Mouse (Mus musculus): Measurements from ENCODE around the gene Gm8082. TPM values are rescaled to one million over a fixed set of nuclear protein-coding genes. Genes with fewer than 3 reads are reported as not detected.
"Not testable (repeated sequence)": the region's sequence is repeated elsewhere in the genome, so short reads cannot be mapped to it uniquely, and the experiment has no call there.

Gm8082 gene
- polyA plus RNA-seq (2014; fragmentation: Nextera tagmentation; extraction: Ambion mirVana) = not detected in 2 replicates

- no CpG with 5 or more reads among the region's 1 CpGs for WGBS
- not testable (repeated sequence) for ATAC-seq (ENCODE audit: insufficient number of reproducible peaks, insufficient read depth, low FRiP score, low read depth); H3K9ac ChIP-seq (ENCODE audit: low read length)
Observed at GRCm38 (mm10) chr14:42993524-42993923, at the start of gene Gm8082. TSS of gene Gm8082 (minus strand) at chr14:42993624.

DNA sequence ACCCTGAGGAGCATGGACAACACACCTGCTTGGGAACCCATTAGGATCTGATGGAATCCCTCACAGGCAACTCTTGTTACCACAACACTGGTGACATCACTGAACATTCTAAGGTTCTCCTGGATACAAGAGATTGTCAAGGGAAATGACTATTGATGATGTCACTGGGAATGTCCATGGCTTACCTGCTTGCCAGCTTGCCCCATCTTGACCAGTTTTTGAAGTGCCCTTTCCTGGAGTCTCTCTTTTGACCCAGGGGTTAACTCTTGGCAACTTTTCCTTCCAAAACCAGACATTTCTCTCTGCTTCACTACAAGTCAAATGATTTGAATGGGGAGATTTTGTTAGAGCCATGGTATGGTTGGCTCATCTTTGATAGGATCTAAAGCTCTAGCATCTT is 22.1 kb upstream of the Gm8082 start, which contains the start of gene Gm10376:
Gene Gm10376, minus strand, starts transcription at position 101 of the 400 bp plus-strand sequence.
- not testable (repeated sequence) for H3K27ac ChIP-seq (replicated peaks in 1 of 2; ENCODE audit: control insufficient read depth in 1 of 2, insufficient read depth in 1 of 2, low read depth in 2 of 2, low read length in 2 of 2); H3K36me3 ChIP-seq (ENCODE audit: control insufficient read depth, insufficient read depth, low read length); H3K4me2 ChIP-seq (ENCODE audit: low read length); H3K4me1 ChIP-seq (ENCODE audit: control insufficient read depth in 2 of 2, insufficient read depth in 2 of 2, low read length in 2 of 2); H3K9ac ChIP-seq (ENCODE audit: low read length); H3K27me3 ChIP-seq (ENCODE audit: control insufficient read depth, insufficient read depth, low read length); H3K4me3 ChIP-seq (ENCODE audit: control insufficient read depth in 1 of 2, insufficient read depth in 1 of 2, low read depth in 1 of 2, low read length in 2 of 2); ATAC-seq (ENCODE audit: insufficient number of reproducible peaks, insufficient read depth, low FRiP score, low read depth); H3K9me3 ChIP-seq (ENCODE audit: control insufficient read depth, low read length)

More at GRCm38 (mm10) chr14:42993524-42993923, at the start of gene Gm8082:
- not testable (repeated sequence) for H3K36me3 ChIP-seq (ENCODE audit: control insufficient read depth, insufficient read depth, low read length); H3K4me3 ChIP-seq (ENCODE audit: control insufficient read depth in 1 of 2, insufficient read depth in 1 of 2, low read depth in 1 of 2, low read length in 2 of 2); H3K4me1 ChIP-seq (ENCODE audit: control insufficient read depth in 2 of 2, insufficient read depth in 2 of 2, low read length in 2 of 2); H3K27me3 ChIP-seq (ENCODE audit: control insufficient read depth, insufficient read depth, low read length); H3K4me2 ChIP-seq (ENCODE audit: low read length); H3K27ac ChIP-seq (replicated peaks in 1 of 2; ENCODE audit: control insufficient read depth in 1 of 2, insufficient read depth in 1 of 2, low read depth in 2 of 2, low read length in 2 of 2); H3K9me3 ChIP-seq (ENCODE audit: control insufficient read depth, low read length)

Other genes starting within 250 kb of the Gm8082 start
- not detected in 2 replicates for gene Gm3015, start 224.8 kb downstream of the Gm8082 start, polyA plus RNA-seq (2014; fragmentation: Nextera tagmentation; extraction: Ambion mirVana)
- gene Gm10377, start 195.6 kb downstream of the Gm8082 start, polyA plus RNA-seq (2014; fragmentation: Nextera tagmentation; extraction: Ambion mirVana) = not detected in 2 replicates
- not detected in 2 replicates for gene Gm21977, start 140.1 kb downstream of the Gm8082 start, polyA plus RNA-seq (2014; fragmentation: Nextera tagmentation; extraction: Ambion mirVana)
- gene Gm10376, start 22.0 kb upstream of the Gm8082 start, polyA plus RNA-seq (2014; fragmentation: Nextera tagmentation; extraction: Ambion mirVana) = not detected in 2 replicates
- gene Gm8094, start 83.0 kb upstream of the Gm8082 start, polyA plus RNA-seq (2014; fragmentation: Nextera tagmentation; extraction: Ambion mirVana) = not detected in 2 replicates
- gene Gm8104, start 107.0 kb upstream of the Gm8082 start, polyA plus RNA-seq (2014; fragmentation: Nextera tagmentation; extraction: Ambion mirVana) = 0.15 and 0.20 TPM in 2 replicates
- gene Gm7233, start 186.2 kb upstream of the Gm8082 start, polyA plus RNA-seq (2014; fragmentation: Nextera tagmentation; extraction: Ambion mirVana) = 0.14 and 0.30 TPM in 2 replicates
- gene Gm8122, start 241.7 kb upstream of the Gm8082 start, polyA plus RNA-seq (2014; fragmentation: Nextera tagmentation; extraction: Ambion mirVana) = not detected in 2 replicates